9 mouse cellular contexts compared by ENCODE assay signal in the genomic region with DNA sequence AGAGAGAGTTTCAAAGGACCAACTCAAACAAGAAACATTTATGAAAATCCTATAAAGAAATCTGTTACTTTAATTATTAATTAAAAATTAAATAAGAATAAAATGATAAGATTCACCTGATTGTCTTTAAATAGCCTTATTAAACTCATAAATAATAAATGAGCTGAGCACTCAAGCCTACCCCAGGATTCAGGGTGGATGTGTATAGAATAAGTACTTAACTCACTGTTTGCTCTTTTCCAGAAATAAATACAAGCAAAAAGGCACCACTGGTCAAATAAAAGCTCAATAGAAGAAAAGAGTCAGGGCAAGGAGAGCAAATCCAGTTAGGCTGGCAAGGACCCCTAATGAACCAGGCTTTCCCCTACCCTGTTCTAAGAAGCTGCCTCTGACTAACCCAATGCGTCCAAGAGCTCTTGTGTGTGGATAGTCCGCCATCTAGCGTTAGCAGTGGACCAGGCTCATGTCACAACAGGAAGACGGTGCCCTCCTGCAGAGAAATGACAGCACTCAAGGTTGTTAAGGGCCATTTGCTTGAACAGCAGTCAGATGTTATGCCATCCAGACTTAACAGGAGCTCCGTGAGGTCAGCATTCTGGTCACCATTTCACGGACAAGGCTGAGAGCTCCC. TPM values are rescaled to one million over a fixed set of nuclear protein-coding genes. Genes with fewer than 3 reads are reported as not detected.
DNase-seq lines count a peak whose midpoint lies in the region; ATAC-seq and TF ChIP-seq lines count a peak whose summit lies in the region.
"Had no signal": no experiment of that assay in that cellular context is flagged by ENCODE, and none has a peak within 500 bp of the region (broad histone marks: within the 10 kb centered on the region; RNA-seq: fewer than 3 reads in every experiment).

No protein-coding gene starts in this region.

- no peak overlapping the region for H3K9ac ChIP-seq in ES-E14 (ENCODE audit: insufficient read depth, low read depth, low read length, poor library complexity, severe bottlenecking)
- H3K9ac ChIP-seq in forebrain, embryonic 16.5 days (replicated peaks; ENCODE audit: low read depth, low read length) = no peak overlapping the region
- H3K9ac ChIP-seq in hindbrain, embryonic 12.5 days = no peak overlapping the region
- H3K9ac ChIP-seq: liver, embryonic 15.5 days had no signal

- peak; percentile 81 for ATAC-seq in cerebellum, adult (ENCODE audit: insufficient number of reproducible peaks, low FRiP score, low TSS enrichment)
- ATAC-seq in forebrain, embryonic 16.5 days = peak; percentile 97
- peak; percentile 85 for ATAC-seq in hindbrain, embryonic 12.5 days (ENCODE audit: low FRiP score)

- H3K4me2 ChIP-seq in forebrain, embryonic 16.5 days (ENCODE audit: low read length) = no peak overlapping the region
- H3K4me2 ChIP-seq in hindbrain, embryonic 12.5 days (replicated peaks) = no peak overlapping the region
- H3K4me2 ChIP-seq: liver, embryonic 15.5 days had no signal

- no peak overlapping the region for H3K4me3 ChIP-seq in ES-E14 (ENCODE audit: insufficient read depth in 1 of 2, low read depth in 1 of 2, low read length in 2 of 2, poor library complexity in 1 of 2, severe bottlenecking in 1 of 2)
- H3K4me3 ChIP-seq in forebrain, embryonic 16.5 days (replicated peaks; ENCODE audit: low read length) = no peak overlapping the region
- H3K4me3 ChIP-seq in hindbrain, embryonic 12.5 days = no peak overlapping the region
- H3K4me3 ChIP-seq: liver, embryonic 15.5 days had no signal

- H3K36me3 ChIP-seq in ES-E14 (ENCODE audit: control insufficient read depth, insufficient read depth, low read length, poor library complexity, severe bottlenecking) = no peaks in the 10 kb centered on the region
- H3K36me3 ChIP-seq in forebrain, embryonic 16.5 days (ENCODE audit: control insufficient read depth, insufficient read depth) = no peaks in the 10 kb centered on the region
- H3K36me3 ChIP-seq in hindbrain, embryonic 12.5 days = no peaks in the 10 kb centered on the region
- H3K36me3 ChIP-seq: liver, embryonic 15.5 days had no signal

- no peaks in the 10 kb centered on the region for H3K27me3 ChIP-seq in forebrain, embryonic 16.5 days (replicated peaks; ENCODE audit: control insufficient read depth, insufficient read depth, low read length)
- no peaks in the 10 kb centered on the region; the same call in 1 of the 2 replicates for H3K27me3 ChIP-seq in hindbrain, embryonic 12.5 days
- H3K27me3 ChIP-seq: liver, embryonic 15.5 days had no signal

- no peaks in the 10 kb centered on the region for H3K9me3 ChIP-seq in ES-E14 (ENCODE audit: control insufficient read depth, insufficient read depth, low read depth, low read length)
- H3K9me3 ChIP-seq in forebrain, embryonic 16.5 days (ENCODE audit: control insufficient read depth, low read length) = no peaks in the 10 kb centered on the region
- no peaks in the 10 kb centered on the region for H3K9me3 ChIP-seq in hindbrain, embryonic 12.5 days (replicated peaks)
- H3K9me3 ChIP-seq: liver, embryonic 15.5 days had no signal

- no peak overlapping the region for H3K27ac ChIP-seq in ES-E14 (ENCODE audit: insufficient read depth, low read depth, low read length, poor library complexity, severe bottlenecking)
- no peak overlapping the region for H3K27ac ChIP-seq in forebrain, embryonic 16.5 days (ENCODE audit: low read length)
- no peak overlapping the region for H3K27ac ChIP-seq in hindbrain, embryonic 12.5 days
- H3K27ac ChIP-seq: liver, embryonic 15.5 days had no signal

- 8% methylated on average over 6 of the region's 6 CpGs for WGBS in forebrain, embryonic 16.5 days
- 9% methylated on average over 6 of the region's 6 CpGs for WGBS in hindbrain, embryonic 12.5 days

- in situ Hi-C loops in ES-E14 (cut with MboI; ENCODE audit: low sequenced_read_pairs in 2 of 2, unreplicated experiment in 2 of 2) = loop anchor here (5.0 to 10.0 kb wide), 2 partner anchors 436 to 439 kb away; no protein-coding TSS in a partner anchor

- peak; percentile 64 for DNase-seq in ES-E14 (ENCODE audit: low read depth, low spot score)
- DNase-seq in layer of hippocampus, adult 9-11 months = peak; percentile 69
- peak; percentile 67 to 78 for DNase-seq in lung, postnatal 4 days
- DNase-seq in right cerebral cortex, adult 18-20 months = peak; percentile 79
- peak; percentile 37 for DNase-seq in urinary bladder, adult 2 months (ENCODE audit: low spot score)

- H3K4me1 ChIP-seq in ES-E14 (ENCODE audit: control insufficient read depth in 2 of 2, insufficient read depth in 2 of 2, low read length in 2 of 2, poor library complexity in 1 of 2) = no peaks in the 10 kb centered on the region
- H3K4me1 ChIP-seq in forebrain, embryonic 16.5 days (replicated peaks; ENCODE audit: control insufficient read depth, insufficient read depth, low read length) = no peaks in the 10 kb centered on the region
- no peaks in the 10 kb centered on the region for H3K4me1 ChIP-seq in hindbrain, embryonic 12.5 days
- H3K4me1 ChIP-seq: liver, embryonic 15.5 days had no signal

TF ChIP-seq in ES-E14, 5 proteins besides CTCF, POLR2A, EP300 and RAD21:
- TF ChIP-seq ZC3H11A (IDR thresholded peaks at IDR 0.05; ENCODE audit: borderline replicate concordance, low read depth, low read length) (peak; percentile 81), CHD2 (IDR thresholded peaks at IDR 0.05; ENCODE audit: low read depth, low read length) (no peak)
TF ChIP-seq in ES-E14: peak in this region for 1.

RNA-seq across cellular contexts. Expression of a gene that starts 33.5 kb away (rescaled TPM):
- total RNA-seq in ES-E14 (2012; rRNA removed) = 2.0 and 4.6 TPM in 2 replicates
- 8.7 and 12.3 TPM in 2 replicates for polyA plus RNA-seq in forebrain, embryonic 16.5 days (2015; fragmentation: Nextera tagmentation; extraction: Ambion mirVana)
- polyA plus RNA-seq in hindbrain, embryonic 12.5 days (2016; fragmentation: Nextera tagmentation; extraction: Ambion mirVana) = 6.5 and 7.0 TPM in 2 replicates
- 0.69 and 0.94 TPM in 2 replicates for polyA plus RNA-seq in urinary bladder, adult 2 months (2012; rRNA removed)
